Mouse (Mus musculus) layer of hippocampus, adult 9-11 months (tissue): ENCODE measurements at regions not wholly inside any gene's neighbourhood (a gene's known extent, or its start where the extent isn't known, plus 50 kb on each side); places are given as distances from the start of the nearest gene placed in this dataset.
"Not testable (repeated sequence)": the region's sequence is repeated elsewhere in the genome, so short reads cannot be mapped to it uniquely, and the experiment has no call there.

ENCODE experiments used
- DNase-seq: peaks from one replicate; pipeline ENCODE4 v3.0.0; 2022

DNA sequence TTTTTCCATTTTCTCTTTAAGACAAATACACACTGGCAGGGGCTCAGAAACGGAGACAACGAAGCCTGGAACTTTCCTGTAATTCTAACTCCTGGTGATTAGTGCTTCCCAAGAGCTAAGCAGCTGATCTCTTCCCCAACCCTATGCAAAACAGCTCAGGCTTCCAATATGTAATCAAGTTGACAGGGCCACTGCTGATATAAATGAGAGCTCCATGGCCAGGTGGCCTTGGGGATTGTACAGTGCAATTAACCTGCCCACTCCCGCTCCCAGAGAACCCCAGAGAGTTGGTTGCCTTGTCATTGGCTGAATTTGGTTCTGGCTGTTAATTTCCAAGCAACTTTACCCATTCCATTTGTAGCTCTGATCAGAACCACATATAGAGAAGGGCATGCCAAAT is 67.8 kb downstream of the 4933415F23Rik start:
- DNase-seq = no peak

DNA sequence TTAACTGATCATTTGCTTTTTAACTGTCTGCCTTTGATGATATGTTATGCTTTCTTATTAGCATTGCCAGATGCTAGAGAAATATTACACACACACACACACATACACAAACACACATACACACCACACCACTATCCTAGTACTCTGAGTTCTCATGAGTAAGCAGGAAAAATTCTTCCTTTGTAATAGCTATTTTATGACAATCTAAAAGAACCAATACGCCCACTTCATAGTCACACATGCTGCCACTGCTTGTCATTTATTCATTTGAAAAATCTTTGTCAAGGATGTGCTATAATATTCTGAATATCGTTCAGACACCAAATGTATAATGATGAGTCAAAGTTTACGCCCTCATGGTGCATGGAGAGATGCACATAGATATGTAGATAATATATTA is 78.5 kb downstream of the 4933415F23Rik start:
- peak; percentile 44 for DNase-seq

DNA sequence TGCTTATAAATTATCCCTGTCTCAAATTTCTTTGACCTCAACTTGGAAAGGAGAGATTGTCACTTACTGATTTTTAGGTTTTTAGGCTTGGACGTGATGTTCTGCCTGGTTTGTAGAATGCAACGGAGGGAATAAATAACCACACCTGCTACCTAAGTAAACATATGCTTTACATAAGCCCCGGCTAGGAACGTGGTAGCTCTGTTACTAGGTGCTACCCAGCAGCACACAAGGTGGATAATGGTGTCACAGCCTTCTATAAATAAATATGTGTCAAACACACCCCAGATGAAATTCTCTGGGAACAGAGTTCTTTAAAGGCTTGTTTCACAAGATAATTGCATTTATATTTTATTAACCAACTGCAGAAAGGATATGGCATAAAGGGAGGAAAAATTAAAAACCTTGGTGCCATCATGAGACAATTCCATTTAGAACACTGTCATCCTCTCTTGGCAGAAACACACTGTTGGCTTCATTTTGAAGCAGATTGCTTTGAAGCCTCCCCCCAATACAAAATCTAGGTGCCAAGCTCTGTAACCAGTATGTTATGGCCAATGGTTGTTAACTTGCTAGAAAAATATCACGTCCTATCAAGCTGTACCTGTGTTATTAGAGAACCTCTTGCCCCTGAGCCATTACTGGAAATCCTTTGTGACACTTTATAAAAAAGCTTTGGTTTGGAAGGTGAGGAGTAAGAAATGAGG is 94.1 kb downstream of the 4933415F23Rik start:
- DNase-seq = peak; percentile 60

DNA sequence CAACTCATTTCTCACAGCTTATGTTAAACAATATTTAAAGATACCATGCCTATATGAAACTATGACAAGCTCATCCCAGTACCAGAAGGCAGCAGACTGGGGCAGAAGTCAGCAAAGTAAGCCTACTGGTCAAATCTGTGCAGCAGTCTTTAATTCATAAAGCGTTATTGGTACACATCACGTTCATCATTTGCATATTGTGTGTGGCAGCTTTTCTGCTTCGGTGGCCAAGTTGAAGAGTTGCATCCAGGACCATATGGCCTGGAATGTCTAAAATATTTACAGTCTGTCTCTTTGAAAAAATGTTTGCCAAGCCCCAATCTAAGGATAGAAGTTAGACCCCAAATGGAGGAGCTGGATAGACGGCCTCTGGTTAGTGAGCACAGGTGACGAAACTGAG is 97.2 kb downstream of the 4933415F23Rik start:
- DNase-seq = no peak

DNA sequence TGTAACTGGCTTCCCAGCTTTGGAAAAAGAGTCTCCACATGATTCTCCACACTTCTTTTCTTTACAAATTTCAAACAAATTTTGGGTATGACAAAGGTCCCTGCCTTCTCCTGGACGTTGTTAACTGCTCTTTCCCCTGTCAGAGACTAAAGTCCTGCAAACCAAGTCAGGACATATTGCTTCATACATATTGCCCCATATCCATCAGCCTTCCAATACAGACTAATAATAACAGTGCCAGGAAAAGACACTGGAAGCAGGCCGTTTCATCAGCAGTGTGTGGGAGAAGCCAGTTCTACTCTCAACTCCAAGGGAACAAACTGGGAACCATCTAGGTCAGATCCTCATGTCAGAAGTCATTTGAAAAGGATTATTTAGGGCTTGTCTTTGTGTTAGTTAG is 105.4 kb downstream of the 4933415F23Rik start:
- DNase-seq = no peak

DNA sequence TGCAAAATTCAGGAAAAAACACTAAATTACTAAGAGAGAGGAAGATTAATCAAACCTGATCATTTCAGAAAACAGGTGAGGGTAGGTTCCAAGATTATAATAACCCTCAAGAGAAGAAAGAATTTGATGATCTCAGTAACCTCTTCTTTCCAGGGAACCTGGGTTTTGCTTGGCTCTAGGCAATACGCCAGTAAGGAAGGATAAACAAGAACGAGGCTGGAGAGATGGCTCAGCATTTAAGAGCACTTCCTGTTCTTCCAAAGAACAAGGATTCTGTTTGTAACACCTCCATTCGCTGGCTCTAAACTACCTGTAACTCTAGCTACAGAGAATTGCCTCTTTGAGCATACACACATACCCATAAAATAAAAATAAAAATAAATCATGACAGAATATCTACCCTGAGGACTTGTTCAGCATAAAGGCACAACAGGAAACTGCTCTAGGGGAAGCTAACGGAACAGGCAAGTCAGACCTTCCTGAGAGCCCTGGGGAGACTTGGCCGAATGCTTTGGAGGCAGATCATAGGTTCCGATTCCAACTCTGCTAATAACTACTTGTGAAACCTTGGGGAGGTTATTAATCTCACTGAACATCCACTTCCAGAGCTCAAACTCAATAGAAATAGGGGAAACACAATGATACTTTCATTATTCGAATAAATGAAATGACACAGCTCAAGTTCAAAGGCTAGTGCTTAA is 112.4 kb downstream of the 4933415F23Rik start:
- no peak for DNase-seq

DNA sequence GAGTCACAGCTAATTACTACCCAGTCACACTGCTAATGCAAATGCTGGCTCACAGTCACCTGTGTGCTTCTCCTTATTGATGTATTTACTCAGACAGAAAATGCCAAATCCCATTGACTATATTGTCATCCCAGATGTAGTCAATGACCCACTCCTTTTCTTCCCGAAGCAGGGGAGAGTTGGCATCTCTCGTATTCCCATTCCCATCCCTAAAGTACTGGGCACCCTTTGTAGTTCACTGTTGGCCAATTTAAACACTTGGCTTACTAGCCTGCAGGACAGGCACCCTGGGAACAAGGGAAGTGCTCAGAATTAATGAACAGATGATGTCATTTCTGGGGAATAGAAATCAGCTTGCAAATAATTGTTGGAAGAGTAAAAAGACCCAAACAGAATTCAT is 114.5 kb downstream of the 4933415F23Rik start:
- DNase-seq = no peak

DNA sequence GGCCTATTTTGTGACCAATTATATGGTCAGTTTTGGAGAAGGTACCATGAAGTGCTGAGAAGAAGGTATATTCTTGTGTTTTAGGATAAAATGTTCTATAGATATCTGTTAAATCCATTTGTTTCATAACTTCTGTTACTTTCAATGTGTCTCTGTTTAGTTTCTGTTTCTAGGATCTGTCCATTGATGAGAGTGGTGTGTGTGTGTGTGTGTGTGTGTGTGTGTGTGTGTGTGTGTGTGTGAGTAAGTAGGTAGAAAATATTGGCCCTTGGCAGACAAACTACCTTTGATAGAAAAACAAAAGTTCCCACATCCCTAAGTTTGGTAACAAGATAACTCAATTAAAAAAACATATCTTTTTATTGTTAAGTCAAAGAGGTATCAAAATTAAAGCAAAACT is 117.8 kb downstream of the 4933415F23Rik start:
- DNase-seq = not testable (repeated sequence)

DNA sequence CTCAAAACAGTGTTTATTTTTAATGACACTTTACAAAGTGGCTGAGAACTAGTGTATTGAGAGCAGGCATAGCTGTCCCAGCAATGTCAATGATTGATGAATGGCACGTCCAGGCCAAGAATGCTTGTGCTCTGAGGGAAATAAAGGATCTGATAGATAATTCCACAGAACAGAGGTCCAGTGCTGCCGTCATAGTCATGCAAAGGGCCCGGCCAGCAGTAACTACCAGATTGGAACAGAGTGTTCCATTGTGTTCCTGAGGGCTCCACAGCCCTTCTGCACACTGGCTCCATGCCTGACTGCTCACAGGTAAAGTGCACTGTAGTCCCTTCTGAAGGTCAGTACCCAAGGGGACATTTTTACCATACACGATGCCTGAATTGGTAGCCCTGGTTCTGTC is 127.1 kb downstream of the 4933415F23Rik start:
- DNase-seq = no peak

DNA sequence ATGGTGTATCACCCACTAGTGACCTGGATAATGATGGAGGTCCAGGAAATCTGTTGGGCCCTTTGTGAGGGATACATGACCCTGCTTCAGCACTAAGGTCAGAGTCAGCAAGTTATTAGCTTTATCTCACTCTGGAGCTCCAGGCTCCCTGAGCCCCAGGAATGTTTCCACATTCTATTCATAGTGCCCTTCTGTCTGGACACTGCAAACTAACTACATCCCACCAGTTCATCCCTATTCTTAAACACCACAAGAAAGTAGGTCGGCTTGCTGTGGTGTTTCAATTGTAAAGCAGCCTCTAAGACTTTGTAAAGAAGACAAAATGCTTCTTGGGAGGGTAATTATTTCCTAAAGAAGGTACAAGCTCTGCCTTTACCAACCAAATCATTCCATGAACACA is 138.2 kb upstream of the Rims1 start:
- no peak for DNase-seq

DNA sequence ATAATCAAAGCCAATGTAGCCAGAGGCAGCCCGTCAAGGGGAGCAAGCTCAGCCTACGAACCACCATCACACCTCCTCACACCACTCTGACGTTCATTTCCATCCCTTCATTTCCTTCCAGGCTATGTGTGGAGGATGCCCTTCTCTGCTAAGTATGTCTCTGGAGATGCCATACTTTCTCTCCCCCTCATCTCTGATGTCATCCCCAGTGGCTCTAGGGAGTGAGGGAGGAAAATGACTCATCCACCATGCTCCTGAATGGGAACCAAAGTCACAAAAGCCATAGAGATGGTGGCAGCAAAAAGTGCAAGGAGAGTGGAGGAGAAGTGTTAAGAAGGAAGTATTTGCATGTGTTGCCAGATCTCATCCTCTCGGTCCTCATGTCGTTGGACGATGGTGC is 134.0 kb upstream of the Rims1 start:
- no peak for DNase-seq

DNA sequence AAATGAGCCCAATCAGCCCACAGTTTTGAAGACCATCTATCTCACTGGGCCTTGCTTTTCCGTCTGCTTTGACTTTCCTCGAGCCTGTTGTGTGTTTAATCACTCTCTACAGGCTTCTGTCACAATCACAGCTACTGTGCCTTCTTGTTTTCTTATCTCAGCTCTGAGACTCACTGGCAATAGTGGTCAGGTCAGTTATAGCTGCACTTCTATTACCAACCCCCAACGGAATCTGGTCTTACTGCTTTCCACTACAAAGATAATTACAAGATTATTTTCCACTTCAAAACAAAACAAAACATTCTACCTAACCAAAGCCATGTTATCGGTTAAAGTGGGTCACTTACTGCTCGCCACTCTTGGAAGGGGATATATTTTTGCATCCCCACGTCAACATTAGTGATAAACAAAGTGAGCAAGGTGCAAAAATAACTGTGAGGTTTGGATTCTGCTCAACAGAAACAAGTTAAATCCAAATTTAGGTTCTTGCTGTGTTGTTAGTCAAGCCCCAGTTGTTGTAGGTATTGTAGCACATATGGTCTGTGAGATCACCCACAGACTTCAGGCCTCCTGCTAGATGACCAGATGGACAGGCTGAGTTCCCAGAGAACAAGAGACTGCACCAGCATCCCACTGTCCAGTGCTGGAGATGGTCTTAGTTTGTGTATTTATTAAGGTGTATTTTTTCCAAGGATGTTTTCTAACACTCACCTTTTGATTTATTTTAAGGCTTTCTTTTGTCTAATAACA is 125.5 kb upstream of the Rims1 start:
- DNase-seq = no peak

DNA sequence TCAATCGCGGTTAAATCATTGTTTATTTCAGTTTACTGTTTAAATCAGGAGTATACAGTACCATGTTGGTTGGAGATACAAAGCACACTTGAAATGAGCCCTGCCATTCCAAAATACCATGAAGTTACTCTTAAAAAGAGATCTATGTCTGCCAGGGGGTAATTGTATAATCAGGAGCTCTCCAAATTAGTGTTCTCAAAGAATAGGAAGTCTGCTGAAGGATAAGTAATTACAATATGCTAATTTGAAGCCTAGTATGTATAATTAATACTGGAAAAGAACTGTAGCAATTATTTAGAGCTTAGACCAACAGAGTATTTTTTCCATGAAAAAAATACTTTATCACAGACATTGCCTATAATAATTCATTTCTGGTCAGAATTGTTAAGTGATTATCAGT is 97.2 kb upstream of the Rims1 start:
- no peak for DNase-seq

DNA sequence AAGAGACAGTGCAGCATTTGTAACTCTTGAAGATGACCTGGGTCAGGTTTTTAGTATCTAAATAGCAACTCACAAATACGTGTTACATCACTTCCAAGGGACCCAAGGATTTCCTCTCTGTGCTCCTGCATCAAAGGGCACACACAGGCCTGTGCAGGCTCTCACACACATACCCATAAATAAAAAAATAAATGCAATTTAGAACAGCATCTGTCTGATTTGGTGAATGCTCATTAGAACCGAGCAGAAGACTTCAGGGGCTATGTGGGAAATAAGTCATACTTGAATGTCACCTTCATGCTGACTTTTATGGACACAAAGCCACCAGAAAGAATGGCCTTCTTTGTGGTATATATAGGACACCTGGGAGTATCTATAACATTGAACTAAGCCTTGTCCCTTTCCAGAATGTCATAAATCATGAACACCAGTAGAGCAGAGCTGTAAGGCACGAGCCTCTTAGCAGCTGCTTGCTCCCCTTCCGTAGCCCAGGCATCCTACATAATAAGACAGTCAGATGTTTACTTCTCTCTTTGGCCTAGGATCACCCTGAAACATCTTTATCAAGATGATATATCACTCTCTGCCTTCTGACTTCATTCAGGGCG is 95.3 kb upstream of the Rims1 start:
- DNase-seq = no peak

DNA sequence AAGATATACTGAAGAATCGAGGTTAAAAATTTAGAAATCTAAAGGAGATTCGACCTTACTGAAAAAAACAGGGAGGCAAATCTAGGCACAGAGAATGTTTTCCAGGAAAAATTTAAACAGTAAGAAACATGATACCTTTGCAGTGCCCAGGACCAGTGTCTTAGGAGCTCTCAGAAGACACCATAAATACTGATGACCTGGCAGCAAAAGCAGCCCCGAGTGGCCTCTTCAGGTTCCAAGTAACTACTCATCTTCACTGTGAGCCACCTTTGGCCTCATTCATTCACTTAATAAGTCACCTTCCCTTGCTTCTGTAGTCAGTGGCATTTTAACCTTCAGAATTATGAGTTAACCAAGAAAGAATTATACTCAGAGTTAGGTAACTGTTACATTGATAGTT is 89.3 kb upstream of the Rims1 start:
- DNase-seq = no peak

DNA sequence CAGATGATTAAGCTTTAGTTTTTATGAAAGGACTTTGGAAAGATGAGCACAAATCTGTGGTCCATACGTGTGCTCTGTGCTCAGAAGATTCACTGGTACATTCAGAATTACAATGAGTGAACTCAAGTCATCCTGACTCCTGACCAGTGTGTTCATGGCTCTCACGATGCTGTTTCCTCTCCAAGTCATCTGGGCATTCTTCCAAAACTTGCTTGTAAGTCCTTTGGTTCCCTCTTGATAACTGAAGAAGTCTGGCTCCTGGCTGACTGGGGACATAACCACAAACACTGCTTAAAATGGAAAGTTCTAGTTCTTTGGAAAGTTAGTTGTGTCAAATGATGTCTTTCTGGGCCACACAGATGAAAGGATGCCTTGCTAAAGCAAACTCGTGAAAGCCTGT is 57.2 kb upstream of the Rims1 start:
- no peak for DNase-seq
